Mouse (Mus musculus) heart, embryonic 14.5 days (tissue): ENCODE results near the gene Ptpn6. TPM values are rescaled to one million over a fixed set of nuclear protein-coding genes. Genes with fewer than 3 reads are reported as not detected.

Experiments
- ATAC-seq: fragments of 200-750 bp; cut with Nextera tagmentation; 2 replicates; pipeline ENCODE4 v1.8.0; 2017; ENCODE audit warnings: low read depth, moderate TSS enrichment; ENCODE audit not compliant: insufficient number of reproducible peaks, insufficient read depth, low FRiP score
- H3K27ac ChIP-seq, 2 experiments: fragments of 200-500 bp in 1 of 2; fragments of 300-500 bp in 1 of 2; sonication (generic) in 1 of 2; replicated peaks in 1 of 2; 2 replicates each; pipeline ENCODE4 v1.5.1; 2012 to 2014; ENCODE audit warnings: low read depth in 2 of 2, low read length in 2 of 2, control low read depth in 1 of 2, mild to moderate bottlenecking in 1 of 2, mixed read lengths in 1 of 2; ENCODE audit not compliant: control insufficient read depth in 1 of 2, insufficient read depth in 1 of 2
- H3K27me3 ChIP-seq: fragments of 300-500 bp; sonication (generic); 2 replicates; pipeline ENCODE4 v1.6.1; 2014; ENCODE audit warnings: mild to moderate bottlenecking, low read length, control low read depth; ENCODE audit not compliant: control insufficient read depth, insufficient read depth
- H3K36me3 ChIP-seq: fragments of 300-500 bp; sonication (generic); 2 replicates; pipeline ENCODE4 v1.6.1; 2014; ENCODE audit warnings: mild to moderate bottlenecking, control low read depth, low read length, mixed read lengths; ENCODE audit not compliant: control insufficient read depth, insufficient read depth
- H3K4me1 ChIP-seq, 2 experiments: fragments of 200-500 bp in 1 of 2; fragments of 300-500 bp in 1 of 2; sonication (generic) in 1 of 2; 2 replicates each; pipeline ENCODE4 v1.6.1; 2012 to 2014; ENCODE audit warnings: low read length in 2 of 2, control low read depth in 1 of 2, mixed read lengths in 1 of 2; ENCODE audit not compliant: control insufficient read depth in 2 of 2, insufficient read depth in 2 of 2
- H3K4me2 ChIP-seq: fragments of 300-500 bp; sonication (generic); 2 replicates; pipeline ENCODE4 v1.6.1; 2014; ENCODE audit warnings: mild to moderate bottlenecking, low read length
- H3K4me3 ChIP-seq, 2 experiments: fragments of 200-500 bp in 1 of 2; fragments of 300-500 bp in 1 of 2; sonication (generic) in 1 of 2; 2 replicates each; pipeline ENCODE4 v1.5.1; 2012 to 2014; ENCODE audit warnings: low read length in 2 of 2, mild to moderate bottlenecking in 2 of 2, control low read depth in 1 of 2, low read depth in 1 of 2, moderate library complexity in 1 of 2; ENCODE audit not compliant: control insufficient read depth in 1 of 2, insufficient read depth in 1 of 2
- H3K9ac ChIP-seq: fragments of 300-500 bp; sonication (generic); 2 replicates; pipeline ENCODE4 v1.6.1; 2014; ENCODE audit warnings: mild to moderate bottlenecking, low read length
- H3K9me3 ChIP-seq: fragments of 300-500 bp; sonication (generic); 2 replicates; pipeline ENCODE4 v1.6.1; 2016; ENCODE audit warnings: low read length, control low read depth; ENCODE audit not compliant: control insufficient read depth
- WGBS: fragments of 180-500 bp; shearing (Covaris S2); extraction: QIAGEN DNeasy Blood & Tissue Kit; methylation state at CpG from one replicate; pipeline ENCODE4 v1.1.7; 2014; 5-methylcytosine and 5-hydroxymethylcytosine counted together
- polyA plus RNA-seq: library from polyadenylated mRNA; unstranded; fragments of >200 nt; fragmentation: Nextera tagmentation; extraction: Ambion mirVana; gene quantifications from 2 replicates; pipeline ENCODE4 v1.2.1, GENCODE M21; 2014

The Ptpn6 gene
- polyA plus RNA-seq, 1 experiment from 2014 or later, result 4.9 TPM

DNA sequence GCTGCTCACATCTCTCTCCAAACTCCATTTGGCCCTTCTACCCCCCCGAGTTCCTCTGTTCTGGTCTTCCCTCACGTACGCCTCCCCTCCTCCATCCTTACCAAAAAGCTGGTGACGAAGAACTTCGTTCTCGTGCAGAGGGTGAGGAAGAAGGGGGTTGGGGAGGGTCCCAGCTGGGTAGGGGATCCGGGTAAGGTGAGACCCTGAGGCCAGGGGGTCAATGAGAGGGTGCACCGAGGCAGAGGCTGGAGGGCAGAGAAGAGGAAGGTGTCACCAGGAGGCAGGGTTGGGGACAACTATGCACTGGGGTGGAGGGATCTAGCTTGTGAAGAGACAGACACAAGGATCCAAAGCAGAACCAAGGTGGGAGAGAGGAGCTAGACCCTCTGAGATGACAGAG lies 5.1 kb upstream of the Ptpn6 start:
- no peak overlapping the region for H3K27ac ChIP-seq
- H3K4me1 ChIP-seq, result peaks cover 15 to 36% of the 10 kb centered on the region in 2 experiments
- no peaks in the 10 kb centered on the region for H3K27me3 ChIP-seq
- H3K9me3 ChIP-seq, result no peaks in the 10 kb centered on the region
- no peak overlapping the region for H3K9ac ChIP-seq
- peaks cover 53% of the 10 kb centered on the region for H3K36me3 ChIP-seq
- no peak overlapping the region for H3K4me2 ChIP-seq
- no peak overlapping the region for H3K4me3 ChIP-seq
- ATAC-seq, result no peak
- WGBS, result 89% methylated on average over 8 of the region's 8 CpGs

DNA sequence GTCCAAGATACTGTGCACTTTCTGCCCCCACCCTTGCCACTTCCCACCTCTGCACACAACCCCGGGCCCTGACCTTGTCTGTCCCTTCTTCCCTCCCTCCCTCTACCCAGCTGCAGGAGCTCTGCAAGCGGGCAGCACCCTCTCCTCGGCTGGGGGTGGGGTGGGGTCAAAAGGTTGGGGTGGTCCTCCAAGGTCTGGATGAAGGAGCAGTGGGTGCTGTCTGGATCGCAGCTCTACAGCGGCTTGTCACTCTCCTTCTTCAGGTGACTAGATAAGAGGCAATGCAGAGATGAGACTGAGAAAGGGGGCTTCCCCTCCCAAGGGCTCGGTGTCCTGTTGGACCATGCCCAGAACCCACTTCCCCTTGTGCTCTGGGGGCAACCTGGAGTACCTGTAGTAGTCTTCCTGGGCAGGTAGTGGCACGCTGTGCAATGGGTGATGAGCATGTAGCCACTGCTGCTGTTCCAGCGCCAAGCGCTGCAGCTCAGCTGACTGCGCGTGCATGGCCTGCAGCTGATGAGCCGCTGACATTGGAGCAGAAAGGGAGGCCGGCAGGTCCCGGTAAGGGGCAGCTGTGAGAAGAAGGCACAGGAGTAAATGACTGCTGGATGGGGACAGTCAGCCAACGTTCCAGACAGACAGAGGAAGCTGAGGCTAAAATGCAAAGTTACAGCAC lies 4.5 kb upstream of the Ptpn6 start:
- Histone ChIP-seq H3K36me3 (peaks cover 46% of the 10 kb centered on the region), H3K27ac (no peak overlapping the region), H3K4me3 (no peak overlapping the region), H3K9ac (no peak overlapping the region), H3K9me3 (no peaks in the 10 kb centered on the region), H3K27me3 (no peaks in the 10 kb centered on the region), H3K4me2 (no peak overlapping the region), H3K4me1 (peaks cover 16 to 39% of the 10 kb centered on the region in 2 experiments)
- ATAC-seq, result no peak
- WGBS, result 88% methylated on average over 15 of the region's 15 CpGs

DNA sequence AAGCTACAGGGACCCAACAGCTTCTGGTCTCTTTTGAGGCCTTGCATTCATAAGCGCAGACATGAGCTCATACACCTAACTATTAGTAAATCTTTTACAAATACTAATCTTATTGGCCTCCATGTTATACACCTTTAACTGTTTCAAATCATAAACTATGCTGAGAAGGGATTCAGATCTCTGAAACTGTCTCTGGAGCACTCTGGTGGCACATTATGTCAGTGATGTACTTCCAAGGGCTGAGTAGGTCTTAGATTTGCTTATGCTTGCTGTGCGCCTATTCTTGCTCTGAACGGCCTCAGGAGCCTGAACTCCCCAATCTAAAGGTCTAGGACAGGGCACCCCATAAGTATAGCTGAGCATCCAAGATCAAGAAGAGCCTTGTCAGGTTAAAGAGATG lies 3.3 kb upstream of the Ptpn6 start:
- H3K27ac ChIP-seq, result peak overlapping the region; percentile 95 to 99
- no peaks in the 10 kb centered on the region for H3K9me3 ChIP-seq
- peak overlapping the region; percentile 91 for H3K9ac ChIP-seq
- H3K36me3 ChIP-seq, result peaks cover 35% of the 10 kb centered on the region
- 69% methylated on average over 3 of the region's 3 CpGs for WGBS
- H3K4me1 ChIP-seq, result peaks cover 16 to 39% of the 10 kb centered on the region in 2 experiments
- no peak for ATAC-seq
- peak overlapping the region; percentile 16 to 66 for H3K4me3 ChIP-seq
- no peaks in the 10 kb centered on the region for H3K27me3 ChIP-seq
- peak overlapping the region; percentile 88 for H3K4me2 ChIP-seq

DNA sequence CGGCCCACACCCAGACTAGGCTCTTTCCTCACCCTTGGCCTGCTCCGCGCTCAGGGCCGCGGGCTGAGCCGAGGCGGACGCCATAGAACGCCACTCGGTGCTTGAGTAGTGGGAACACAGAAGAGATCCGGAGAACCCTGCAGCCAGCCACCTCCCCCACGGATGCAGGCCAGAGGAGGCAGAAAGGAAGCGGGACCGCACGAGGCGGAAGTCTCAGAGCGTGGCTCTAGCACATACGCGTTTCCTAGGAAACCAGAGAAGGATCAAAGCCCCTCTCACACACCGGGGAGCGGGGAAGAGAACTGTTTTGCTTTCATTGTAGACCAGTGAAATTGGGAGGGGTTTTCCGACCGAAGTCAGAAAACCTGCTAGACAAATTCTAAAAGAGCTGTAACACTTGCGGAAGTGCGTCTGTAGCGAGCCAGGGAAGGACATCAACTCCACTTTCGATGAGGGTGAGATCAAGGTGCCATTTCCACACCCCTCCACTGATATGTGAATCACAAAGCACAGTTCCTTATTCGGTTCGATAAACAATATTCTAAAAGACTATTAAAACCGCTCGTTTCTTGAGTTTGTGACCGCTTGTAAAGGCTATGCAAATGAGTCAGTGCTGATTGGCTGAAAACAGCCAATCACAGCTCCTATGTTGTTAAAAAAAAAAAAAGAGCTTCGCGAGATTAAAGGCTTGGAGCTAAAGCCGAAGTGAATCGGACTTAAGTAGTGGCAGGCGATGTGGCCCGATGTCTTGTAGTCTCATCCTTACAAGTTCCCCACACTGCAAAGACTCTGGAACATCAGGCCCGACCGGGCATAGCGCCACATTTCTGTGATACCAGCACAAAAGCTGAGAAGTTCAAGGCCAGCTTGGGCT lies 2.6 kb upstream of the Ptpn6 start, which contains the start of gene Grcc10:
Gene Grcc10, minus strand, starts transcription at position 487 of the 874 bp plus-strand sequence.
- Histone ChIP-seq H3K9me3 (no peaks in the 10 kb centered on the region), H3K4me3 (peak within 1 kb of the TSS; percentile 58 to 66), H3K27me3 (no peaks in the 10 kb centered on the region), H3K36me3 (peaks cover 33% of the 10 kb centered on the region), H3K27ac (peak within 1 kb of the TSS; percentile 95 to 99), H3K4me1 (peaks cover 9 to 32% of the 10 kb centered on the region in 2 experiments), H3K4me2 (peak within 1 kb of the TSS; percentile 88), H3K9ac (peak within 1 kb of the TSS; percentile 91)
- under 1% methylated on average over 41 of the region's 41 CpGs for WGBS
- peak; percentile 68 for ATAC-seq

DNA sequence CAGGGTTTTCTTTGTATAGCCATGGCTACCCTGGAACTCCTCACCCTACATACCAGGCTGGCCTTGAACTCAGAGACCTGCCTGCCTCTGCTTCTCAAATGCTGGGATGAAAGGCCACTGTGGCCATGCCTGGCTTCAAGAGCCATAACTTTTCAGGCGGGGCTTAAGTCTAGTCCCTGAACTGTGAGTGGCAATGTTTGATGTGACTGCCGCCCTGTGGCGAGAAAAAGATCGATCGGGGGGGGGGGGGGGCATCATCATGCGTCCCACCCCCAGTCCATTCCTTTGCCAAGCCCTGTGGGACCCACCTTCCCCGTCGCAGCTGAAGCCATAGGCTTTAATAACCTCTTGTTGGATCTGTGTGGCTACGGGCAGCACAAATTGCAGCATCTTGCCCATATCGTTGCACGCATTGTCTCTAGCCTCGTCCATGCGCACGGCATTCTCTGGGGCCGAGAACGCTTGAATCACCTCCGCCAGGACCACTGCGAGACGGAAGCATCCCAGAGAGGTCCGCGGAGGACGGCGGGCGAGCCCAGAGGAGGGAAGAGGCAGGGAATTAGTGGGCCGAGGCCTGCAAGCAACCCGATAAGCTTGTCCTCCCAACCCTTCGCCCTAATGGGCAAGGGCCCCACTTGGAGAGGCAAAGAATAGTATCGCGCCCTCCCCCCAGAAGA lies 1.8 kb upstream of the Ptpn6 start:
- Histone ChIP-seq H3K9ac (peak overlapping the region; percentile 91), H3K36me3 (peaks cover 33% of the 10 kb centered on the region), H3K9me3 (no peaks in the 10 kb centered on the region), H3K4me2 (peak overlapping the region; percentile 88), H3K4me3 (peak overlapping the region; percentile 58 to 66), H3K27me3 (no peaks in the 10 kb centered on the region), H3K27ac (peak overlapping the region; percentile 95 to 99), H3K4me1 (peaks cover 9 to 28% of the 10 kb centered on the region in 2 experiments)
- under 1% methylated on average over 29 of the region's 29 CpGs for WGBS
- peak; percentile 13; the same call in 1 of the 2 replicates for ATAC-seq

DNA sequence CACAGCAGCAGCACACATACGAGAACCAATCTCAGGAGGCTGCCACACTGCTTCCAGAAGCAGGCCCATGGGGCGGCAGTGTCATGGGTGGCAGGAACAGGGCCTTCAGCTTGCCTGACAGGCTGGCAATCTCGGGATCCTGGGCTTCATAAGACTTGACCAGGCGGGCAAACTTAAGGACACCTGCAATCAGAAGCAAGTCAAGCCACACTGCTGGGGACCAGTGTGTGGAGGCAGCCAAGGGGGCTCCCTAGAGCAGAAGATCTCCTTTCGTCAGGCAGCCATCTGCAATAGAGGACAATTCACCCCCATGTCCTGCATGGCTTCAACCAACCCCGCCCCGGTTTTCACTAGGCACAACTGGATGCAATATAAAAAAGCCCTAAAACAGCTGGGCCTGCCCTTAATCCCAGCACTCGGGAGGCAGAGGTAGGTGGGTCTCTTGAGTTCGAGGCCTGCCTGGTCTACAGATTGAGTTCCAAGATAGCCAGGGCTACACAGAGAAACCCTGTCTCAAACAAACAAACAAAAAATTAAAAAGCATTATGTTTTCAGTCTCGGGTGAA lies 800 bp upstream of the Ptpn6 start:
- Histone ChIP-seq H3K4me1 (peaks cover 9 to 22% of the 10 kb centered on the region in 2 experiments), H3K4me2 (no peak overlapping the region), H3K4me3 (no peak overlapping the region), H3K27me3 (no peaks in the 10 kb centered on the region), H3K9ac (no peak overlapping the region), H3K36me3 (peaks cover 24% of the 10 kb centered on the region), H3K27ac (no peak overlapping the region), H3K9me3 (no peaks in the 10 kb centered on the region)
- 82% methylated on average over 10 of the region's 10 CpGs for WGBS
- no peak for ATAC-seq

DNA sequence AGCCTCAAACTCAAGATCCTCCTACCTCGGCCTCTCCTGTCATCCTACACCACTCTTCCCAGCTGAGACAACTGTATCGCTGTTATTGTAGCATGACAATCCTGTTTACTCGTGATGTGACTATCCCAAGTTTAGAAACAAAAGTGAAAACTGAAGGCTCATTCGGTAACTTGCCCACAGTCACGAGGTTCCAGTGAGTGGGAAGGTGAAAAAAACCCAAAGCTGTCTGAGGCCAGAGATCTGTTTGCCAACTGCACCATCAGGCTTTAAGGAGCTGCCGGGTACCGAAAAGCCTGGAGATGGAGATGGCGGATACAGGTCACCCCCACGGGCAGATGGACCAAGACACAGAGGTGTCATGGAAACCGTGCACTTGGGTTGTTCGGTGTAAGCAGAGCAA lies 1.5 kb downstream of the Ptpn6 start:
- H3K36me3 ChIP-seq, result 0 out of 2 replicates have a peak, but pooled peaks cover 3% of the 10 kb centered on the region
- no peak overlapping the region for H3K9ac ChIP-seq
- 86% methylated on average over 11 of the region's 11 CpGs for WGBS
- H3K27ac ChIP-seq, result no peak overlapping the region
- H3K4me3 ChIP-seq, result no peak overlapping the region
- ATAC-seq, result no peak
- H3K4me2 ChIP-seq, result no peak overlapping the region
- no peaks in the 10 kb centered on the region for H3K9me3 ChIP-seq
- H3K4me1 ChIP-seq, result peaks cover 11 to 22% of the 10 kb centered on the region in 2 experiments
- no peaks in the 10 kb centered on the region for H3K27me3 ChIP-seq
